Comparison of ENCODE assay signal across 20 mouse cellular contexts in the genomic region with DNA sequence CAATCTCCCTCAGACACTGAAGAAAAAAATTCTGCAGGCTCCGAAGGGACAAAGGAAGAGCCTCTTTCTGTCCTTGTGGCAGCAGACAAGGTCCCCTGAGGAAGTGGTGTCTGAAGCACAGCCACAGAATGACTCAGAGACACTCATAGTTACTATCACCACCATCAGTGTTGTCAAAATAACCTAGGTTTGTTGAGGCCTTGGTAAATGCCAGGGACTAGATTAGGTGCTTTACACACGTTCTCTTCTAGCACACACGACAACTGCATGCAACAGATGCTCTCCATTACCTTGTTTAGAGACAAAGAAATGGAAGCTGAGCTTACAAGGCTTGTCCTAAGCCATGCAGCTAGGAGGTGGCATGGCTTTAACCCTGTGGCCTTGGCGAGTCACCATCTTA. TPM values are rescaled to one million over a fixed set of nuclear protein-coding genes. Genes with fewer than 3 reads are reported as not detected.
"Had no signal": no experiment of that assay in that cellular context is flagged by ENCODE, and none has a peak within 500 bp of the region (broad histone marks: within the 10 kb centered on the region; RNA-seq: fewer than 3 reads in every experiment).

No protein-coding gene starts in this region.

- H3K36me3 ChIP-seq: kidney, embryonic 15.5 days; limb, embryonic 10.5 days; limb, embryonic 13.5 days; liver, embryonic 12.5 days; liver, embryonic 15.5 days had no signal

- H3K27me3 ChIP-seq: kidney, embryonic 15.5 days; liver, embryonic 12.5 days; liver, embryonic 15.5 days had no signal

- H3K27ac ChIP-seq: kidney, embryonic 15.5 days; limb, embryonic 10.5 days; limb, embryonic 13.5 days; liver, embryonic 12.5 days; liver, embryonic 15.5 days; stomach, postnatal 0 days had no signal

- H3K4me2 ChIP-seq: kidney, embryonic 15.5 days; limb, embryonic 13.5 days; liver, embryonic 12.5 days; liver, embryonic 15.5 days had no signal

- ATAC-seq: liver, embryonic 12.5 days had no signal

- H3K9ac ChIP-seq: kidney, embryonic 15.5 days; limb, embryonic 13.5 days; liver, embryonic 12.5 days; liver, embryonic 15.5 days had no signal

- H3K4me3 ChIP-seq: kidney, embryonic 15.5 days; limb, embryonic 10.5 days; limb, embryonic 13.5 days; liver, embryonic 12.5 days; liver, embryonic 15.5 days had no signal

- H3K4me1 ChIP-seq: kidney, embryonic 15.5 days; limb, embryonic 13.5 days; liver, embryonic 12.5 days; liver, embryonic 15.5 days had no signal

- H3K9me3 ChIP-seq: kidney, embryonic 15.5 days; limb, embryonic 10.5 days; limb, embryonic 13.5 days; liver, embryonic 12.5 days; liver, embryonic 15.5 days had no signal

- DNase-seq: kidney, adult 8-10 months; kidney, postnatal 14 days; kidney, postnatal 4 days; liver; lung, adult 2 months; lung, postnatal 14 days; lung, postnatal 4 days; midbrain, embryonic 14.5 days; right cerebral cortex, adult 18-20 months; right cerebral cortex, postnatal 14 days; right cerebral cortex, postnatal 4 days; thymus, adult 2 months; thymus, postnatal 25 days had no signal

RNA-seq across cellular contexts. Expression of a gene that starts 14.5 kb away (rescaled TPM):
- total RNA-seq: megakaryocyte progenitor cell, adult 5-6 weeks had no signal
